Mouse (Mus musculus): ENCODE results near the gene Zfp36. TPM values are rescaled to one million over a fixed set of nuclear protein-coding genes. Genes with fewer than 3 reads are reported as not detected.

Zfp36 gene
- polyA plus RNA-seq, 1 experiment = 119 TPM

DNA sequence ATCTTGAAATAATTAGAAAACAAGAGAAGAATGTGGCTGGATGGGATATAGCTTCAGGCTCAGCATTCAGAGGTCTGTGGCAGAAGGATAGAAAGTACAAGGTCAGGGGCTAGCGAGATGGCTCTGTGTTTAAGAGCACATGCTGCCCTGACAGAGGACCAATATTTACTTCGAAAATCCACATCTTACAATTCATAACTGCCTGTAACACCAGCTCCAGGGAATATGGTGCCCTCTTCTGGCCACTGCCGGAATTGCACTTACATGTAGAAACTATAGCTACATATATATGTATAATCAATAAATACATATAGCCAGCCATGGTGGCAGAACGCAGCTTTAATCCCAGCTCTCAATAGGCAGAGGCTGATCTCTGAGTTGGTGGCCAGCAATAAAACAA is 35.4 kb downstream of the Zfp36 start:
- H3K4me1 ChIP-seq (ENCODE audit: control insufficient read depth, insufficient read depth, low read length) = peaks cover 19% of the 10 kb centered on the region
- TF ChIP-seq CTCF (IDR thresholded peaks at IDR 0.05; ENCODE audit: low read depth, low read length) (0 out of 2 replicates have a peak, but pooled peaks have one; percentile 16), POLR2A (IDR thresholded peaks at IDR 0.05; ENCODE audit: borderline replicate concordance, low read depth, low read length) (no peak)
- H3K4me3 ChIP-seq (ENCODE audit: insufficient read depth, low read length) = no peak overlapping the region
- H3K27ac ChIP-seq (ENCODE audit: insufficient read depth, low read depth, low read length) = no peak overlapping the region

GRCm38 (mm10) chr7:28341381-28341780 is 38.7 kb downstream of the Zfp36 start:
- Histone ChIP-seq H3K4me1 (ENCODE audit: control insufficient read depth, insufficient read depth, low read length) (peaks cover 5% of the 10 kb centered on the region), H3K4me3 (ENCODE audit: insufficient read depth, low read length) (no peak overlapping the region), H3K27ac (ENCODE audit: insufficient read depth, low read depth, low read length) (no peak overlapping the region)
- TF ChIP-seq CTCF (IDR thresholded peaks at IDR 0.05; ENCODE audit: low read depth, low read length) = no peak
- TF ChIP-seq POLR2A (IDR thresholded peaks at IDR 0.05; ENCODE audit: borderline replicate concordance, low read depth, low read length) = no peak

DNA sequence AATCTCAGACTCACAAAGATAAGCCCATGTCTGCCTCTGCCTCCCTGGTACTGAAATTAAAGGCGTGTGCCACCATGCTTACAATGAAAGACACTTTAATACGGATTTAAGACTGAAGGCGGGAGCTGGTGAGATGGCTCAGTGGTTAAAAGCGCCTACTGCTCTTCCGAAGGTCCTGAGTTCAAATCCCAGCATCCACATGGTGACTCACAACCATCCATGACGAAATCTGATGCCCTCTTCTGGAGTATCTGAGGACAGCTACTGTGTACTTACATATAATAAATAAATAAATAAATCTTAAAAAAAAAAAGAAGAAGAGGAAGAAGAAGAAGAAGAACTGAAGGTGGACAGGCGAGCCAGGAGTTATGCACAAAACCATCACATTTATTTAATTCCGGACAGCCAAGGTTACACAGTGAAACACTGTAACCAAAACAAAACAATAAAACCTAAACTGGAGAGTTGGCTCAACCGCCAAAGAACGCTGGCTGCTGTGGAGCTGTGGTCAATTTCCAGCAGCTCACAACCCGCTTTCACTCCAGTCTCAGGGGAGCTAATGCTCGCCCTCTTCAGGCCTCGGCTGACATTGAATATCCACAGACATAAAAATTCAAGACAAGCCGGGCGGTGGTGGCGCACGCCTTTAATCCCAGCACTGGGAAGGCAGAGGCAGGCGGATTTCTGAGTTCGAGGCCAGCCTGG is 40.7 kb downstream of the Zfp36 start:
- H3K4me1 ChIP-seq (ENCODE audit: control insufficient read depth, insufficient read depth, low read length) = peaks cover 11% of the 10 kb centered on the region

DNA sequence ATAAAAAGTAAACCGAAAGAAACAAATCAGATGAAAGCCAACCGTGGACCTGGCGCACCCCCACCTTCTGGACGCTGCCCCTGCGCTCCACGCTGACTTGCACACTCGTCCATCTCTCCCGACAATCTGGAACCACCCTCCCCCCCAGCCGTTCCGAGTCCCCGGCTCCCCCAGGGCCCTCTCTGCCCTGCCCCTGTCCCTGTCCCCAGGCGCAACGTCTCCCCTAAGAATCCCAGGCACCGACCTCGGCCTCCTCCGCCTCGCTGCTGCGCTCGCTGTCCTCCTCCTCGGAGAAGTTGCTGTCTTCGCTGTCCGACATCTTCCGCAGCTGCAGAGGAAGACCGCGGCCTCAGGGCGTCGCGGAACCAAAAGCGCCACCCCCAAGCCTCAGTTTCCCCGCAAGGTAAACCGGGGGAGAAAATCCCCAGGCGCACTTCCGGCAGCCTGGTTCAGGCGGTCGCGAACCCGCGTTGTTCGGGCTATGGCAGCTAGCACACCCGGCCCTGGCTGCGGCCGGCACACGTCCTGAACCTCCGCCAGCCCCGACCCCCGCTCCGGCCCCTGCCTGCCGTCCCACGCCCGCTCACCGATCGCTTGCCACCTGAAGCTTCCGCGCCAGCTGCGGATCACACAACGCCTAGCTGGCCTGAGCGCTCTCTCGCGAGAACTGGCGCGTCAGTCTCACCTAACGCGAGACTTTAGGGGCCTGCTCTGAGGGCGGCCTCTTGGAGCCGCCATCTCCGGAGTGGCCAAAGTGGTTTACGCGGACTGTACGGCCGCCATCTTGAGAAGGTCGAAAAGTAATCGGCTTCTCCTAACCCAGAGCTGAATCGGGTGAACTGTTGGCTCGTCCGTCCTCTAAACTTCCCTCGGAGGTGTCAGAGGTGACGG is 41.7 kb downstream of the Zfp36 start, which contains the start of gene Supt5:
Gene Supt5, minus strand, starts transcription at position 639 of the 891 bp plus-strand sequence.
- peak within 1 kb of the TSS; percentile 96 for H3K27ac ChIP-seq (ENCODE audit: insufficient read depth, low read depth, low read length)
- peaks cover 11% of the 10 kb centered on the region for H3K4me1 ChIP-seq (ENCODE audit: control insufficient read depth, insufficient read depth, low read length)
- H3K4me3 ChIP-seq (ENCODE audit: insufficient read depth, low read length) = peak within 1 kb of the TSS; percentile 95
- TF ChIP-seq CTCF (IDR thresholded peaks at IDR 0.05; ENCODE audit: low read depth, low read length) (no peak), POLR2A (IDR thresholded peaks at IDR 0.05; ENCODE audit: borderline replicate concordance, low read depth, low read length) (no peak)

More for the DNA sequence above, 40.7 kb downstream of the Zfp36 start:
- TF ChIP-seq CTCF (IDR thresholded peaks at IDR 0.05; ENCODE audit: low read depth, low read length) = 0 out of 2 replicates have a peak, but pooled peaks have one; percentile 34
- TF ChIP-seq POLR2A (IDR thresholded peaks at IDR 0.05; ENCODE audit: borderline replicate concordance, low read depth, low read length) = no peak
- Histone ChIP-seq H3K27ac (ENCODE audit: insufficient read depth, low read depth, low read length) (peak overlapping the region; percentile 96), H3K4me3 (ENCODE audit: insufficient read depth, low read length) (peak overlapping the region; percentile 64)

DNA sequence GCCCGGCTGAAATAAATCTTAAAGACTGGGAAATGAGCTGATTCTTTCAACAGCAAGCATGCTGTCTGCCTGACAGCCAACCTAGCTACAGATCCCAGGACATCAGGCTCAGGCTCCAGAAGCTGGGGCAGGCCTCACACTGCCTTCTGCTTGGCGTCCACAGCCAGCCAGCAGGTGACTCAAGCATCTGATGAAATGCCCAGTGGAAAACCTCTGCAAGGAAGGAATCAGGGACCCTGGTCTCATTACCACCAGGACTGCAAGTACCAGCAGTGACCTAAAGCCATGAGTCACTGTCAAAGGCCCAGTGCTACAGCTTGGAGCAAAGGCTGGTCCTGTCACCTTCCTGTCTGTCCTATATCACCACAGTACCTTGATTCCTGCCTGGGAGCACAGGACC is 44.6 kb downstream of the Zfp36 start:
- TF ChIP-seq CTCF (IDR thresholded peaks at IDR 0.05; ENCODE audit: low read depth, low read length) = no peak
- TF ChIP-seq POLR2A (IDR thresholded peaks at IDR 0.05; ENCODE audit: borderline replicate concordance, low read depth, low read length) = no peak
- H3K4me1 ChIP-seq (ENCODE audit: control insufficient read depth, insufficient read depth, low read length) = peaks cover 11% of the 10 kb centered on the region
- no peak overlapping the region for H3K4me3 ChIP-seq (ENCODE audit: insufficient read depth, low read length)

DNA sequence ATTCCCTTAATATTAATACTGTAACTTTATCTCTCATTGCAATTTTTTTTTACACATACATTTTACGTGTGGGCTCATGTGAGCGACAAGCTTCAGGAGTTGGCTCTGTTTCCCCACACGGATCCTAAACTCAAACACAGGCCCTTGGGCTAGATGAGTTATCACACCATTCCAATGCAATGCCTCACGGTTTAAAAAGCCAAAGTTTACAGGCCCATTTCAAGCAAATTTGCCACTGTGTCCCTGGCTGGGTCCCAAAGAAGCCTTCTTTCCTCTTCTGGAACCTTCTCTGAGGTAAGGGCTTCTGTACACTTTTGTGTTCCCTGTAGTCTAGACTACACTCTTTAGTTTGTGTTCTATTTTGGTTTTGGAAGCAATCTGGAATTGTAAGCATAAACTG is 45.5 kb downstream of the Zfp36 start:
- peaks cover 11% of the 10 kb centered on the region for H3K4me1 ChIP-seq (ENCODE audit: control insufficient read depth, insufficient read depth, low read length)
- TF ChIP-seq CTCF (IDR thresholded peaks at IDR 0.05; ENCODE audit: low read depth, low read length) (no peak), POLR2A (IDR thresholded peaks at IDR 0.05; ENCODE audit: borderline replicate concordance, low read depth, low read length) (no peak)
- no peak overlapping the region for H3K27ac ChIP-seq (ENCODE audit: insufficient read depth, low read depth, low read length)
- no peak overlapping the region for H3K4me3 ChIP-seq (ENCODE audit: insufficient read depth, low read length)

More for the DNA sequence above, 44.6 kb downstream of the Zfp36 start:
- H3K27ac ChIP-seq (ENCODE audit: insufficient read depth, low read depth, low read length) = no peak overlapping the region

DNA sequence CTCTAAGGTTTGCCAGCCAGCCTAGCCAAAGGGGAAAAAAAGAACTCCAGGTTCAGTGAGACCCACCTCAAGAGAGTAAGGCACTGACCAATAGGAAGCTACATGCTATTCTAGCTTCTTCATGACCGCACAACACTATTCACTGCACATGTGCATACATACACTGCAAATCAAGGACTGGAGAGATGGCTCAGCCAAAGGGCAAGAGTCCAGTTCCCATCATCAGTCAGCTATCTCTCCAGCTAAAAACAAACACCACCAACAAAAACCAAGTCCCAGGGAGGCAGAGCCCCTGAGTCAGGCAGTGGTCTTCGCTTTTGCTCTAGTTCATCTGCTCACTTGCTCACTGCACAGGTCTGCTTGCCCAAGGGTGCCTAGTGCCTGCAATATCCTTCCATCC is 51.8 kb downstream of the Zfp36 start:
- H3K27ac ChIP-seq (ENCODE audit: insufficient read depth, low read depth, low read length) = no peak overlapping the region
- TF ChIP-seq POLR2A (IDR thresholded peaks at IDR 0.05; ENCODE audit: borderline replicate concordance, low read depth, low read length) (no peak), CTCF (IDR thresholded peaks at IDR 0.05; ENCODE audit: low read depth, low read length) (no peak)
- H3K4me3 ChIP-seq (ENCODE audit: insufficient read depth, low read length) = no peak overlapping the region

More for the DNA sequence above, 51.8 kb downstream of the Zfp36 start:
- no peaks in the 10 kb centered on the region for H3K4me1 ChIP-seq (ENCODE audit: control insufficient read depth, insufficient read depth, low read length)

Other genes starting within 250 kb of the Zfp36 start
- gene Fbl, start 210.5 kb downstream of the Zfp36 start, polyA plus RNA-seq (2012; ENCODE audit: insufficient read depth, insufficient read length, missing spikeins) = 49.4 and 60.6 TPM in 2 replicates
- 18.7 and 20.7 TPM in 2 replicates for gene Dyrk1b, start 200.8 kb downstream of the Zfp36 start, polyA plus RNA-seq (2012; ENCODE audit: insufficient read depth, insufficient read length, missing spikeins)
- gene Eid2, start 112.4 kb downstream of the Zfp36 start, polyA plus RNA-seq (2012; ENCODE audit: insufficient read depth, insufficient read length, missing spikeins) = 1.6 and 2.5 TPM in 2 replicates
- gene Eid2b, start 102.5 kb downstream of the Zfp36 start, polyA plus RNA-seq (2012; ENCODE audit: insufficient read depth, insufficient read length, missing spikeins) = 4.3 and 4.6 TPM in 2 replicates
- not detected in 2 replicates for gene Selenov, start 89.1 kb downstream of the Zfp36 start, polyA plus RNA-seq (2012; ENCODE audit: insufficient read depth, insufficient read length, missing spikeins)
- not detected in 2 replicates for gene Dll3, start 78.0 kb downstream of the Zfp36 start, polyA plus RNA-seq (2012; ENCODE audit: insufficient read depth, insufficient read length, missing spikeins)
- 28.3 and 31.6 TPM in 2 replicates for gene Timm50, start 68.2 kb downstream of the Zfp36 start, polyA plus RNA-seq (2012; ENCODE audit: insufficient read depth, insufficient read length, missing spikeins)
- 72.0 and 77.4 TPM in 2 replicates for gene Supt5, start 41.5 kb downstream of the Zfp36 start, polyA plus RNA-seq (2012; ENCODE audit: insufficient read depth, insufficient read length, missing spikeins)
- gene Rps16, start 29.6 kb downstream of the Zfp36 start, polyA plus RNA-seq (2012; ENCODE audit: insufficient read depth, insufficient read length, missing spikeins) = 801 and 823 TPM in 2 replicates
- 11.4 and 14.6 TPM in 2 replicates for gene Plekhg2, start 7.7 kb downstream of the Zfp36 start, polyA plus RNA-seq (2012; ENCODE audit: insufficient read depth, insufficient read length, missing spikeins)
- 12.5 and 13.9 TPM in 2 replicates for gene Med29, start 12.5 kb upstream of the Zfp36 start, polyA plus RNA-seq (2012; ENCODE audit: insufficient read depth, insufficient read length, missing spikeins)
- 102 and 123 TPM in 2 replicates for gene Paf1, start 12.7 kb upstream of the Zfp36 start, polyA plus RNA-seq (2012; ENCODE audit: insufficient read depth, insufficient read length, missing spikeins)
- 349 and 416 TPM in 2 replicates for gene Gmfg, start 57.2 kb upstream of the Zfp36 start, polyA plus RNA-seq (2012; ENCODE audit: insufficient read depth, insufficient read length, missing spikeins)
- 3.2 and 3.6 TPM in 2 replicates for gene Lrfn1, start 71.7 kb upstream of the Zfp36 start, polyA plus RNA-seq (2012; ENCODE audit: insufficient read depth, insufficient read length, missing spikeins)
- not detected in 2 replicates for gene Ifnl2, start 130.2 kb upstream of the Zfp36 start, polyA plus RNA-seq (2012; ENCODE audit: insufficient read depth, insufficient read length, missing spikeins)
- gene Ifnl3, start 142.6 kb upstream of the Zfp36 start, polyA plus RNA-seq (2012; ENCODE audit: insufficient read depth, insufficient read length, missing spikeins) = not detected in 2 replicates
- not detected in 2 replicates for gene Sycn, start 160.6 kb upstream of the Zfp36 start, polyA plus RNA-seq (2012; ENCODE audit: insufficient read depth, insufficient read length, missing spikeins)
- gene Nccrp1, start 167.0 kb upstream of the Zfp36 start, polyA plus RNA-seq (2012; ENCODE audit: insufficient read depth, insufficient read length, missing spikeins) = not detected in 2 replicates
- 39.4 and 47.4 TPM in 2 replicates for gene Samd4b, start 217.9 kb upstream of the Zfp36 start, polyA plus RNA-seq (2012; ENCODE audit: insufficient read depth, insufficient read length, missing spikeins)
- gene Pak4, start 217.9 kb upstream of the Zfp36 start, polyA plus RNA-seq (2012; ENCODE audit: insufficient read depth, insufficient read length, missing spikeins) = 10.7 and 11.7 TPM in 2 replicates

Data from bone marrow macrophage, adult 2 months (primary cell).